Mouse (Mus musculus) thymus, postnatal 10 days (tissue): ENCODE measurements around the gene Dtd2.

ENCODE experiments used
- DNase-seq, 2 experiments: peaks; one replicate each; pipeline ENCODE4 v3.0.0; 2021; ENCODE audit warnings: low spot score in 2 of 2

The Dtd2 gene

GRCm38 (mm10) chr12:51985163-51985748 lies 21.0 kb downstream of the Dtd2 start:
- DNase-seq: no peak

- DNase-seq: no peak
Observed at GRCm38 (mm10) chr12:51983625-51984024, 22.7 kb downstream of the Dtd2 start.

- no peak for DNase-seq
Observed at GRCm38 (mm10) chr12:51976531-51976930, 29.8 kb downstream of the Dtd2 start.

GRCm38 (mm10) chr12:51974381-51974780 lies 31.9 kb downstream of the Dtd2 start:
- no peak for DNase-seq

- no peak for DNase-seq
Observed at GRCm38 (mm10) chr12:51972269-51973065, 33.8 kb downstream of the Dtd2 start.

GRCm38 (mm10) chr12:51971070-51971664 lies 35.1 kb downstream of the Dtd2 start, which contains the start of gene Heatr5a:
Gene Heatr5a (minus strand): TSS chr12:51971321.
- DNase-seq: peak; percentile 68 to 79

GRCm38 (mm10) chr12:51970352-51971069 lies 35.8 kb downstream of the Dtd2 start:
- DNase-seq: no peak

GRCm38 (mm10) chr12:51969876-51970275 lies 36.4 kb downstream of the Dtd2 start:
- no peak for DNase-seq

GRCm38 (mm10) chr12:51969092-51969491 lies 37.2 kb downstream of the Dtd2 start:
- no peak for DNase-seq

- no peak for DNase-seq
Observed at GRCm38 (mm10) chr12:51967915-51968595, 38.2 kb downstream of the Dtd2 start.

- DNase-seq: no peak
Observed at GRCm38 (mm10) chr12:51957626-51958025, 48.7 kb downstream of the Dtd2 start.

GRCm38 (mm10) chr12:51952309-51952708 lies 54.0 kb downstream of the Dtd2 start:
- DNase-seq: no peak

GRCm38 (mm10) chr12:51947498-51947945 lies 58.8 kb downstream of the Dtd2 start:
- no peak for DNase-seq

- no peak for DNase-seq
Observed at GRCm38 (mm10) chr12:51945331-51945730, 61.0 kb downstream of the Dtd2 start.

GRCm38 (mm10) chr12:51939848-51940247 lies 66.5 kb downstream of the Dtd2 start:
- no peak for DNase-seq
